Mouse (Mus musculus) brain, adult 2 months (tissue): ENCODE measurements around the gene Cyp4f39.
"Not testable (repeated sequence)": the region's sequence is repeated elsewhere in the genome, so short reads cannot be mapped to it uniquely, and the experiment has no call there.

Experiments
- DNase-seq: peaks from one replicate; pipeline ENCODE4 v3.0.0; 2011; ENCODE audit warnings: low read depth, low spot score

Gene Cyp4f39

DNA sequence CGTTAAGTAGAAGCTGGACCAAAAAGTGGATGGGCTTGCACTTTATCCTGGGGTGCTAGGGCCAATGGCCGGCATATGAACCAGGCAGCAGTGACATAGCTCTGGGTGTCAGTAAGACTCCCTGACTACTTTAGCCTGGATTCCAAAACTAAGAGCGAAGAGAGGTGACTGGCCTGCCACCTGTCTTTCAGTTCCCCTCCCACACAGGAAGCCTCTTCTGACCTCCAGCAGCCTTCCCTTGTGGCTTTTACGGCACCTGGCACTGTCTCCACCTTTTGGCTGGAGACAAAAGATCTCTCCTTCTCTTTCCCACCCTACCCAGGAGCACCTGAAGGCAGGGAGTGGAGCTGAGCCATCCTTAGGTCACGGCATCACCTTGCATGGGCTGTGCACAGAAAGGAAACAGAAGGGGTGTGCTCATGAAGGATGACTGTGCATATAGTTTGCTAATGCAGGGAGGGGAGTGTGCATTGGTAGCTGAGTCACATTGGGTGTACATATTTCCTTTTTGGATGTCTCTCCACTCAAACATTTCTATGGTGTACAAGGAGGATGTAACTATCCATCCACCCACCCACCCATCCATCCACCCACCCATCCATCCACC, 22.5 kb downstream of the Cyp4f39 start:
- no peak for DNase-seq

GRCm38 (mm10) chr17:32477204-32477603, 24.7 kb downstream of the Cyp4f39 start:
- no peak for DNase-seq

GRCm38 (mm10) chr17:32478727-32479126, 26.2 kb downstream of the Cyp4f39 start:
- DNase-seq: no peak

DNA sequence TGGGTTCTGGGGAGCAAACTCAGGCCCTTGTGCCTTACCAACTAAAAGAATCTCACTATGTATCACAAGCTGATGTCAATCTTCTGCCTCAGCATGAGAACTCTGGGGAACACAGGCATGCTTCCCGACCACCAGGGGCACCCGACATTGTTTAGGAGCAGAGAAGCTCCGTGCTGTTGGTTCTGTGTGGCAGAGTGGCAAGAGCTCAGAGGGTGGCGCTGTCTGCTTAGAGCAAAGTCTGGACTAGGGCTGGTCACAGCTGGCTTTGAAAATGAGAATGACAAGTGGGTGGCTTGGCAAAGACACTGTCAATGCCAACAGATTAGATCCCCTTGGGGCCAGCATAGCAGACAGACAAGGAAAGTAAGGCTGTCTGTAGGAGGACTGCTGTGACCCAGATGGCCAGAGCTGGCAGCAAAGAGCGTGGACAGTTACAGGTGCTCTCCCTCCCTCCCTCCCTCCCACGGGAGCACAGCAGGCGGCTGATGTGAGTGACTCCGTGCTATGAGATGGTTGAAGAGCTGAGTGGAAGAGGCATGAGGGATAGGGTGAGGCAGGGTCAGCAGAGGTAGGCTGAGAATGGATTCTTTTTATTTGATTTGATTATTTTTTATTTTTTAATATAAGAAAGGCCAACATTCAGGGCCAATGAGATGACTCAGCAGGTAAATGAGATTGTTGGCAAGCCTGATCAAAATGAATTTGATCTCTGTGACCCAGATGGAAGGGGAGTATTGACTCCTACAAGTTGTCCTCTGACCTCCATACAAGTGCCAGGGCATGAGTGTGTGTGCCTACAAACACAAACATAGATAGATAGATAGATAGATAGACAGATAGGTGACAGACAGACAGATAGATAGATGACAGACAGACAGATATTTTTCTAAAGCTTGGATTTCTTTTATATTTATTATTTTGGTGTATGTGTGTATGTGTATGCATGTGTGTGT, 27.3 kb downstream of the Cyp4f39 start:
- peak; percentile 52 for DNase-seq

- no peak for DNase-seq
Observed at GRCm38 (mm10) chr17:32481766-32482165, 29.2 kb downstream of the Cyp4f39 start.

DNA sequence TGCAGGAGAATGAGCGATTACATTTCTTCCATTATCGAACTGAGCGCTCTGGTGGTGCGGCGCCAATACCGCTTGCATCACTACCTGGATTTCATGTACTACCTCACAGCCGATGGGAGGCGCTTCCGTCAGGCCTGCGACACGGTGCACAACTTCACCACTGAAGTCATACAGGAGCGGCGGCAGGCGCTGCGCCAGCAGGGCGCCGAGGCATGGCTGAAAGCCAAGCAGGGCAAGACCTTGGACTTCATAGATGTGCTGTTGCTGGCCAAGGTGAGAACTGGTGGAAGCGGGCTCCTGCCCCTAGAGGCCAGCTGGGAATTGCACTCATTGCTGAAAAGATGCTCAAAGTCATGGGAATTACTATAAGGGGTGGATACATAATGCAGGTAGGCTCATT, 30.7 kb downstream of the Cyp4f39 start:
- peak; percentile 92 for DNase-seq

DNA sequence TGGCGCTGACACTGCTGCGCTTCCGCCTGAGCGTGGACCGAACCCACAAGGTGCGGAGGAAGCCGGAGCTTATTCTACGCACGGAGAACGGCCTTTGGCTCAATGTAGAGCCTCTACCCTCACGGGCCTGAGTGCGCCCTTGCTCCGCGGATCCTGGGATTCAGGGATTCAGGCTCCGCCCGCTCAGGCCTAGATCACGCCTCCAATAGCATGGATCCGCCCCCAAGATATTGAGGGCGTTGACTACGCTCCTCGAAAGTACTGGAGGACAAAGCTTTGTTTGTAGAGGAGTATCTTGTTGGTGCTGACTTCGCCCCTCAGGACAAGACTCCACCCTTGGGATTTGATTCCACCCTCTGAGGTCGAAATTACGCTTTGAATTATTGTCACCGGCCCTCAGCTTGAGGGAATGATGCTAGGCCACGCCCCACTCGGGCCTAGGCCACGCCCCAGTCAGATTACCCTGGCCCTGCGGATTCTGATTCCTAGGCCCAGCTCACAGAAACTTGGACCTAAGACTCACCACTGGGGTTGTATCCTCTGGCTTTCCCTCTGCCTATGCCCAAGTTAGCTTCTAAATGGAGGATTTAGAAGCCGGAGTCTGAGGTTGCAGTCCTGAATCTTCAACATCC, 39.9 kb downstream of the Cyp4f39 start:
- peak; percentile 46 for DNase-seq

GRCm38 (mm10) chr17:32494601-32495000, 42.1 kb downstream of the Cyp4f39 start:
- DNase-seq: peak; percentile 90

- not testable (repeated sequence) for DNase-seq
Observed at GRCm38 (mm10) chr17:32500511-32500910, 48.0 kb downstream of the Cyp4f39 start.

DNA sequence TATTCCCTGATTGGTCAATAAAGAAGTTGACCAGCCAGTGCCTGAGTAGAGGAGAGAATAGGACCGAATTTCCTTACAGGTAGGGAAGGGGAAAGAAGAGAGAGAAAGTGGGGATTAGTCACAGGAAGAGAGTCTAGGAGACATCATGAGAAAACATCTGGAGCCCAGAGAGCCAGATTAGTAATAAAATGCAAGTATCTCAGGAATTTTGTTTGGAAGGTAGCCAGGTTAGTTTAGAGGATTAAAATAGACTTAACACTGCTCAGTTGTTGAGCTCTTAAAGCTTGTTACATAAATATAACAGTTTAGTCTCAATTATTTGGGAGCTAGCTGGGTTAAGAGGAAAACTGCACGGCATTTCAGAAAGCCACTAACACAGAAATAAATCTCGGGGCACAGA, 48.5 kb downstream of the Cyp4f39 start:
- DNase-seq: no peak

- DNase-seq: no peak
Observed at GRCm38 (mm10) chr17:32503111-32503510, 50.6 kb downstream of the Cyp4f39 start.

- DNase-seq: peak; percentile 46
Observed at GRCm38 (mm10) chr17:32505851-32506728, 53.6 kb downstream of the Cyp4f39 start, which contains the start of gene Cyp4f17. TSS of gene Cyp4f17 (plus strand) at chr17:32506050.

- DNase-seq: no peak
Observed at GRCm38 (mm10) chr17:32506729-32507245, 54.3 kb downstream of the Cyp4f39 start.

- no peak for DNase-seq
Observed at GRCm38 (mm10) chr17:32516126-32516525, 63.6 kb downstream of the Cyp4f39 start.

GRCm38 (mm10) chr17:32521981-32522380, 69.5 kb downstream of the Cyp4f39 start:
- no peak for DNase-seq

DNA sequence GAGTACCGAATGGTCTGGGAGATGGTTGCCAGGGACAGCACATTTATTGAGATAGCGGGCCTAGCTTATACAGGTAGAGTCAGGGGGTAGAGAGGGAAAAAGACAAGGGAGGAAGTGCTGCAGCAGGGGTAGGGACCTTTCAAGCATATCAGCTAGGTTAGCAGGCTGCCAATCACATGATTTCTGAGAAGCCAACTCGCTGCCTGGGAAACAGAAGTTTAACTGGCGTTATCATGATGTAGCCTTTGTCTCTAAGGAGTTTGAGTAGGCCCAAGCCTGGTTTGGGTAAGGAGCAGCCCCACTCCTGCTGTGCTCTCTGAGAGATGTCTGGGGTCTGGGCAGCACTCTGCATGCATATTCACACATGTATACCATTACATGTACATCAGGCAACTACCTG, 69.9 kb downstream of the Cyp4f39 start:
- DNase-seq: no peak

DNA sequence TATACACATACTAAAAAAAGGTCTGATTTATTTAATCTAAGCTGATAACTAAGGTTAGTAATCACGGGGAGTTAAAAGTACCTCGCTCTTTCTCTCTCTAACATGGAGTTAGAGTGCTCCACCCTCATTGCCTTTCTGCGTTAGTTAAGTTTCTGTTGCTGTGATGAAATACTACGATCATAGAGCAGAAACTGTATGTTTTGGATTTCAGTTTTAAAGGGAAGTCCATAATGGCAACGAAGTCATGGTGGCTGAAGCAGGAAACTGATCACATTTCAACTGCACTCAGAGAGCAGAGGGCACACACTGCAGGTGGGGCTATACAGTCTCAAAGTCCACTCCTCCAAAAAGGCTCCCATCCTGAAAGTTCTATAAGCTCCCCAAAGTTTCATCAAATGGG, 70.3 kb downstream of the Cyp4f39 start:
- no peak for DNase-seq

DNA sequence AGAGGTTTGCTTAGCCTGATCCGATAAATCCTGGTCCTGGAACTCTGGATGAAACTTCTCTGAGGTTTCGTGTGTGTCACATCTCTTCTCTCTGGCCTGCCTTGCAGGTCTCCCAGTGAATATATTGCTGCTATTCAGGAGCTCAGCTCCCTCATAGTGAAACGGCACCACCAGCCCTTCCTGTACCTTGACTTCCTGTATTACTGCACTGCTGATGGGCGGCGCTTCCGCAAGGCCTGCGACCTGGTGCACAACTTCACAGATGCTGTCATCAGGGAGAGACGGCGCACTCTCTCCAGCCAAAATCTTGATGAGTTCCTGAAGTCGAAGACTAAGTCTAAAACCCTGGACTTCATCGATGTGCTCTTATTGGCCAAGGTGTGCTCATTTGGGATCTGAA, 71.4 kb downstream of the Cyp4f39 start:
- DNase-seq: no peak

DNA sequence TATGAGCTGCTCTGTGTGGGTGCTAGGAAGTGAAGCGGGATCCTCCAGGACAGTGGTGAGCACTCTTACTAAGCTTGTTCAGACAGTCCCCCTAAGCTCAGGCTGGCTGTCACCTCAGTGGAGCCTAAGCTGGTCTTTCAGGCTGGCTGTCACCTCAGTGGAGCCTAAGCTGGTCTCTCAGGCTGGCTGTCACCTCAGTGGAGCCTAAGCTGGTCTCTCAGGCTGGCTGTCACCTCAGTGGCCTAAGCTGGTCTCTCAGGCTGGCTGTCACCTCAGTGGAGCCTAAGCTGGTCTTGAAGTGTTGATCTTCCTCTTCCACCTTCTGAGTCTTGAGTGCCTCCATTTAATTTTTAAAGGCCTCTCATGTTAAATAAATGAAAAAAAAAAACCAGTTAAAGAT, 73.8 kb downstream of the Cyp4f39 start:
- not testable (repeated sequence) for DNase-seq

DNA sequence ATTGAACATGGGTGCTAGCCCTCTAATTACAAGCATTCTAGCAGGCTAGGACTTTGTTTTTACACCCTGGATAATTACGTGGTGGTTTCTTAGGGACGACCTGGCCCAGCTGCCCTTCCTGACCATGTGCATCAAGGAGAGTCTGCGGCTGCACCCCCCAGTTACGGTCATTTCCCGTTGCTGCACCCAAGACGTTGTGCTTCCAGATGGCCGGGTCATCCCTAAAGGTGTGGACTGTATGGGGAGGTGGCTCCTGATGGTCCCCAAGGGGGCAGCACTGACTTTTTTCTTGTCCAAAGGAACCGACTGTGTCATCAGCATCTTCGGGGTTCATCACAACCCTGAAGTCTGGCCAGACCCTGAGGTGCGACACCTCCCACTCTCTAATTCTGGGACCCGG, 75.2 kb downstream of the Cyp4f39 start:
- DNase-seq: no peak
